Mouse (Mus musculus) limb, embryonic 10.5 days (tissue): ENCODE data around the gene Esam. TPM values are rescaled to one million over a fixed set of nuclear protein-coding genes. Genes with fewer than 3 reads are reported as not detected.

Experiments
- DNase-seq: peaks from one replicate; pipeline ENCODE4 v3.0.0-alpha.2; 2017; ENCODE audit warnings: low spot score
- H3K27ac ChIP-seq: fragments of 300-500 bp; sonication (generic); 2 replicates; pipeline ENCODE4 v1.5.1; 2016; ENCODE audit warnings: mild to moderate bottlenecking
- H3K27me3 ChIP-seq: fragments of 300-500 bp; sonication (generic); 2 replicates; pipeline ENCODE4 v1.6.1; 2016; ENCODE audit warnings: low read depth, mild to moderate bottlenecking; ENCODE audit not compliant: poor library complexity, severe bottlenecking
- H3K36me3 ChIP-seq: fragments of 300-500 bp; sonication (generic); 2 replicates; pipeline ENCODE4 v1.6.1; 2016; ENCODE audit warnings: mild to moderate bottlenecking, moderate library complexity
- H3K4me1 ChIP-seq: fragments of 300-500 bp; sonication (generic); 2 replicates; pipeline ENCODE4 v1.6.1; 2016
- H3K4me3 ChIP-seq: fragments of 300-500 bp; sonication (generic); 2 replicates; pipeline ENCODE4 v1.5.1; 2016; ENCODE audit warnings: mild to moderate bottlenecking, moderate library complexity
- H3K9me3 ChIP-seq: fragments of 300-500 bp; sonication (generic); replicated peaks from 2 replicates; pipeline ENCODE4 v1.6.1; 2016; ENCODE audit warnings: mild to moderate bottlenecking
- WGBS: fragments of 180-500 bp; shearing (Covaris S2); methylation state at CpG from one replicate; pipeline ENCODE4 v1.1.7; 2016; 5-methylcytosine and 5-hydroxymethylcytosine counted together
- polyA plus RNA-seq: library from polyadenylated mRNA; unstranded; fragments of >200 nt; fragmentation: Nextera tagmentation; extraction: Ambion mirVana; gene quantifications from 2 replicates; pipeline ENCODE4 v1.2.1, GENCODE M21; 2016

Esam gene
- polyA plus RNA-seq, 1 experiment from 2014 or later: 34.3 TPM

GRCm38 (mm10) chr9:37554279-37554678 lies 26.4 kb downstream of the Esam start:
- Histone ChIP-seq H3K27me3 (peaks cover 77% of the 10 kb centered on the region), H3K4me1 (peaks cover 26% of the 10 kb centered on the region), H3K4me3 (no peak overlapping the region), H3K9me3 (no peaks in the 10 kb centered on the region), H3K36me3 (no peaks in the 10 kb centered on the region), H3K27ac (no peak overlapping the region)
- no peak for DNase-seq
- 92% methylated on average over 1 of the region's 1 CpGs for WGBS

DNA sequence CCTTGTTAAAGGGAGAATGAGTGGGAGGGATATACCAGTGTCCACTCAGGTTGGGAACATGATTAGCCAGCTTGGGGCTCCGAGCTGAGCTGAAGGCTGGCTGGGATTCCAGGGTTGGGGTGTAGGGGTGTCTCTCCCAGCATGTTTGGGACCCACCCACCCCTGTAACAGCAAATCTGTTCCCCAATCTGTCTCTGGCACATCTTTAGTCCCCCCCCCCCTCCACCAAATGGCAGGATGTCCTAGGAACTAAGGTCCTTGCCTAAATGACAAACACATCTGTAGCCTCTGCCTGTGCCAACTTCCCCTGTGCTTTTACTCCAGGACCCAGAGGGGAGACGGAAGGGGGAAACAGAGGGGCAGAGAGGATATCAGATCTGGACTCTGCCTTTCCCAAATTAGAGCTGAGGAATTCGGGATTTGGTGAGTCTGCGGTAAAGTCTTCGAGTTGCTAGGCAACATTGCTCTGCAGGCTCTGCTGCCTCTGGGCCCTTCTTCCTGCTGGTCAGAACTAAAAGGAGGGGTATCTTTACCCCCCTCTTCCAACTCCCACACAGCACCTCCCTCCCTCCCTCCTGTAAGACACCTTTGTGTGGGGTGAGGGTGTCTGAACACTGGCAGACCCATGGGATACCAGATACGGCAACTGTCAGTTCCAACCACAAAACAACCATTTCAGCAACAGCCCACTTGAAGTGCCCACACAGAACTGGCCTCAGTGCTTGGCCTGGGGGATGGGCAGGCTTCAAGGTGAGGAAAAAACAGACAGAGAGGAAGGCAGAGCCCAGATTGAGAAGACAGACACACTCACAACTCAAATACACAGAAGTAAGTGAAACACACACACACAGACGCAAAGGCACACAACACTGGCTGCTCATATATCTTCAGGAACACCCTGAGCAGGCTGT lies 27.2 kb downstream of the Esam start, which contains the start of gene Siae:
Gene Siae, plus strand, starts transcription at position 861 of the 911 bp plus-strand sequence.
- Histone ChIP-seq H3K27me3 (peaks cover 68% of the 10 kb centered on the region), H3K36me3 (no peaks in the 10 kb centered on the region), H3K4me1 (peaks cover 26% of the 10 kb centered on the region), H3K4me3 (no peak within 1 kb of the TSS), H3K9me3 (no peaks in the 10 kb centered on the region), H3K27ac (no peak within 1 kb of the TSS)
- DNase-seq: no peak
- WGBS: 32% methylated on average over 7 of the region's 7 CpGs

DNA sequence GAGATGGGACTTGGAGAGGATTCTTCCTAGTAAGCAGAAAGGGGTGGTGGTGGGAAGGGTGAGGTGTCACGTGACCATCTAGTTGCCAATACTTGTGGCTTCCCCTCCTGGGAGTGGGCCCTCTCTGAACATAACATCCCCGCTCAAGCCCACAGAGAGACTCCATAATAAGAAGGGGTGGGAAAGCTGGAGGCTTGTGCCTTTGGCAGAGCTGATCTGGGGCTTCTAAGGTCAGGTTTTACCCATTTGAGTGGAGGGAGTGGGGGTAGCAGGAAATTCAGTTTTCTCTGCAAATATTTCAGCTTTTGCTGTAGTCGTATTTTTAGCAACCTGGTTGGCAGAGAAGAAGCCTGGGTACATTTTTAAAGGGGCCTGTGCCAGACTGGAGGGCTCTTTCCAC lies 28.5 kb downstream of the Esam start:
- Histone ChIP-seq H3K27me3 (peaks cover 56% of the 10 kb centered on the region), H3K27ac (no peak overlapping the region), H3K36me3 (no peaks in the 10 kb centered on the region), H3K9me3 (no peaks in the 10 kb centered on the region), H3K4me3 (no peak overlapping the region), H3K4me1 (peaks cover 26% of the 10 kb centered on the region)
- 76% methylated on average over 3 of the region's 3 CpGs for WGBS
- DNase-seq: no peak

DNA sequence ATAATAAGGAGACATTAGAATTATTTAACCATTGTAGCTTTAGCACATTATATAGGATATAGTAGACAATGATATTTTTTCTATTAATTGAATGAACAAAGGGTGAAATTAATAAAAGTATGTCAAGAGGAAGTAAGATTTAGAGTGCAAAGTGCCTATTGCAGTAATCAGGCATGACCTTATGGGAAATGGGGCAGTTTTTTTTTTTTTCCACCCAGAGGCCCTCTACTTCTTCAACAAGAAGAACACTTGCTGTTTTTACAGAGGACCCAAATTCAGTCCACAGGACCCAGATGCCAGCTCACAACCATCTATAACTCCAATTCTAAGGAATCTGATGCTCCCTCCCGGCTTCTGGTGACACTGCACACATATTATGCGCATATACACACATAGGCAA lies 32.7 kb downstream of the Esam start:
- 92% methylated on average over 2 of the region's 2 CpGs for WGBS
- Histone ChIP-seq H3K27me3 (peaks cover 14% of the 10 kb centered on the region; the same call in 1 of the 2 replicates), H3K9me3 (no peaks in the 10 kb centered on the region), H3K4me3 (no peak overlapping the region), H3K27ac (no peak overlapping the region), H3K36me3 (no peaks in the 10 kb centered on the region), H3K4me1 (peaks cover 1% of the 10 kb centered on the region)
- no peak for DNase-seq

- Histone ChIP-seq H3K4me3 (no peak overlapping the region), H3K4me1 (peaks cover 21% of the 10 kb centered on the region), H3K36me3 (no peaks in the 10 kb centered on the region), H3K9me3 (no peaks in the 10 kb centered on the region), H3K27ac (no peak overlapping the region), H3K27me3 (no peaks in the 10 kb centered on the region)
- WGBS: 67% methylated on average over 1 of the region's 1 CpGs
- no peak for DNase-seq
Observed at GRCm38 (mm10) chr9:37563805-37564204, 35.9 kb downstream of the Esam start.

GRCm38 (mm10) chr9:37567019-37567418 lies 39.1 kb downstream of the Esam start:
- DNase-seq: no peak

GRCm38 (mm10) chr9:37567454-37567853 lies 39.6 kb downstream of the Esam start:
- H3K27ac ChIP-seq: 0 out of 2 replicates have a peak overlapping the region, but pooled peaks have one; percentile 74
- H3K36me3 ChIP-seq: no peaks in the 10 kb centered on the region
- H3K27me3 ChIP-seq: no peaks in the 10 kb centered on the region
- peaks cover 21% of the 10 kb centered on the region for H3K4me1 ChIP-seq
- no peak for DNase-seq
- no peaks in the 10 kb centered on the region for H3K9me3 ChIP-seq
- H3K4me3 ChIP-seq: peak overlapping the region; percentile 36; the same call in 1 of the 2 replicates
- WGBS: 26% methylated on average over 5 of the region's 5 CpGs

More at GRCm38 (mm10) chr9:37567019-37567418, 39.1 kb downstream of the Esam start:
- Histone ChIP-seq H3K27me3 (no peaks in the 10 kb centered on the region), H3K36me3 (no peaks in the 10 kb centered on the region), H3K4me1 (peaks cover 21% of the 10 kb centered on the region), H3K9me3 (no peaks in the 10 kb centered on the region), H3K4me3 (no peak overlapping the region), H3K27ac (no peak overlapping the region)
- 90% methylated on average over 2 of the region's 2 CpGs for WGBS

DNA sequence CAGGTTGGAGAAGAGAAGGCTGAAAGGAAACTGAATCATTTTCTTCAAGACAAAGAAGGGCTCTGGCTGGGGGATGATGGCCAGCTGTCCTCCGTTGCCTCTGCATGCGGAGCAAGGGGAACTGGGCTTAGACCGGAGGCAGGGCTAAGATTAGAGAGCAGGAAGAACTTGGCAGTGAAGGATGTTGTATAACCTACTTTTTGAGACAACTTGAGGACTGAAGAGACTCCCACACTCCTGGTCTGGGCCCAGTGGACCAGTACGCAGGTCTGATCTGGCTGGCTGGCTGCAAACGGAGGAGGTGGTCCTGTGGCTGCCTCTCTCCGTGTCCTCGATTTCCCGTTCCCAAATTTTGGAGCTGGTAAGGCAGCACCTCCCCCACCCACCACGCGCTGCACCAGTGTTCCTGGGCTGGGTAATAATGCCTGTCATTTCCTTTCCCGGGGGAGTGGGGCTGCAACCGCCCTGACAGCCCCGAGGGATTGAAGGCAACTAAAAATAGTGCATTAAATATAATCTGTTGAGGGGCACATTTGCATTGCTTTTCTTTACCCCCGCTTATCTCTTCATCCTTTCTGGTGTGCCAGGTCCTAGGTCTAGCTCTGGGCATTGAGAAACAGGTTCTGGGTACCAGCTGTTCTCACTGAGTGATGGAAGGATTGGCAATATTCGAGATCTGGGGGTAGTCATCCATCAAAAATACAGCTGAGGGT lies 40.2 kb downstream of the Esam start:
- Histone ChIP-seq H3K4me3 (peak overlapping the region; percentile 36; the same call in 1 of the 2 replicates), H3K27me3 (no peaks in the 10 kb centered on the region), H3K36me3 (no peaks in the 10 kb centered on the region), H3K4me1 (peaks cover 27% of the 10 kb centered on the region), H3K27ac (peak overlapping the region; percentile 74), H3K9me3 (no peaks in the 10 kb centered on the region)
- 30% methylated on average over 15 of the region's 15 CpGs for WGBS
- peak; percentile 44 for DNase-seq

DNA sequence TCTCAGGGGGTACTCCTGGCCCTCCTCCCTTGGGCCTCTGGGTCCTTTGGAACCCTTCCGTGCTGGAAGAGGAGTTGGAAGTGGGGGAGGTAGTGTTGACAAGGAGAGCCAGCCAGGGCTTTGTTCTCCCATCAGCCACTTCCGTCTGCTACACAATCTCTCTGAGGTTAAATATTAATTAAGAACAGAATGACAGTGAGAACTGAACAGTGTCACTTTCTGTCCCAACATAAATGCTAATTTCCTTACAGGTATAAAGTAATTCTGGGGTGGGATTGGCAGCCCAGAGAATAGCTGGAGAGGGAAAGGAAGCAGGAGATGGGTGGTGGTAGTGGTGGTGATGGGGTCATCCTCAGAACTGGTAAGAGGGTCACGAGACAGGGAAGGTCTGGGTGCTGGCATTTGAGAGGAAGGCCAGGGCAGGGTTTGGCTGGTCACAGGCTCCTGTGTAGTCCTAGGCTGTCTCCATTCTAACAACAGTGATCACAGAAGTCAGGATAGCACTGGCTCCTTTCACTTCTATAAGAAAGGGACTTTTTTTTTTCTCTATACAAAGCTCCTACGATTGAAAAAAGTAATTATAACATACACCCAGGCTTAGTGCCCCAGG lies 40.8 kb downstream of the Esam start:
- WGBS: 49% methylated on average over 4 of the region's 4 CpGs
- peak overlapping the region; percentile 74 for H3K27ac ChIP-seq

DNA sequence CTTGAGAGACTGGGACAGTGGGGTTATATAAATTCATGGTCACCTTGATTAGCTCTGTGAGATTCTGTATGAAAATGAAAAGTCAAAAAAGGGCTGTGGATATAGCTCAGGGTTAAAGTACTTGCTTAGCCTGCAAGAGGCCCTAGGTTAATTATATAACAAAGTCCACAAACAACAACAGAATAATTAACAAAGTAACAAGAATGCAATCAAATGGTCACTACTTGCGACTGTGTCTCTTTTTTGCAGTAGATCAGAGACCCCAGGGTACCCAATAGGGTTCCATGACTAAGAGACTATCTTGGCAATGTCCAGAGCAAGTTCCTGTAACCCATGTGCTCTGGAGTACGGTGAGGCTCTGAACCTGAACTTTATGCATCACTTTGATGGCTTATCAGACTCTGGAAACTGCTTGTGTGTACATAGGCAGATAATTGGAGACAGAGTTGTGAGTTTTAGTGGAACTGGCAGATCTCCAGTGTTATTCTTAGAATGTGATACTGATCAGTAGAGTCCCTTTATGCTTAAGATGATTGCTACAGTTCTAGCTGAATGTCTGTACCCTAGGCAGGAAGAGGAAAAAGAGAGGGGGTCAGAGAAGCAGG lies 41.5 kb downstream of the Esam start:
- no peak overlapping the region for H3K27ac ChIP-seq
- no peak overlapping the region for H3K4me3 ChIP-seq
- 84% methylated on average over 2 of the region's 2 CpGs for WGBS
- peaks cover 32% of the 10 kb centered on the region for H3K4me1 ChIP-seq
- no peaks in the 10 kb centered on the region for H3K27me3 ChIP-seq
- H3K9me3 ChIP-seq: no peaks in the 10 kb centered on the region
- DNase-seq: no peak
- H3K36me3 ChIP-seq: no peaks in the 10 kb centered on the region

More for the DNA sequence above, 40.8 kb downstream of the Esam start:
- DNase-seq: no peak
- Histone ChIP-seq H3K36me3 (no peaks in the 10 kb centered on the region), H3K27me3 (no peaks in the 10 kb centered on the region), H3K9me3 (no peaks in the 10 kb centered on the region), H3K4me1 (peaks cover 32% of the 10 kb centered on the region), H3K4me3 (no peak overlapping the region)

DNA sequence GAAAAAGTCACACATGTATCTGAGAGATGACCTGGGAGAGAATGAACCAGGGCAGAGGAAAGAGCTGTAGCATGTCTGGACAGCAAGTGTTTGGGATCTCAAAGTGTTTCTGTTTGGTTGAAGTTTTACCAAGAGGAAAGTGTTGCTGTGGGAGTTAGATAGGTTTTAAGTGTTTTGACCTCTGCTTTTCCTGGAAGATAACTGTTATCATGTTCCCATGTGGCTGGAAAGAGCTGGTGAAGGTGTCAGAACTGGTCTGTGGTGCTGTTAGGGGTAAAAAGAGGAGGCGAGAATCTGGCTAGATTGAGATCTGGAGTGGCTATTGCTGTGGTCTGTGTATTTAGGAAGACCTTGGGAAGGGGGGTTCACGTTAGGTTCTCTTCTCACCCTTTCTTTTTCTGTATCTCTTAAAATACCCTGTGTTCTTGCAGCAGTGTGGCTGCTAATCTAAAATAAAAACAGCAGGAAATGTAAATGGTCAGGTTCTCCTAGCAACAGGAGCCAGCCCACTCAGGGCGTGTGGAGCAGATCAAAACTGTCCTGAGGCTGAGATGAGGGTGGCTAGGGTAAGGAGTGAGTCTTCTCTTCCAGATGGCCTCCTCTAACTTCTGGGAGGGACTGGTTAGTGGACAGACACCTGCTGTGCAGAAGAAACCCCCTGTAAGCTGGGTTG lies 44.5 kb downstream of the Esam start:
- no peaks in the 10 kb centered on the region for H3K9me3 ChIP-seq
- H3K27me3 ChIP-seq: no peaks in the 10 kb centered on the region
- H3K36me3 ChIP-seq: no peaks in the 10 kb centered on the region
- no peak overlapping the region for H3K4me3 ChIP-seq
- peaks cover 37% of the 10 kb centered on the region for H3K4me1 ChIP-seq
- no peak overlapping the region for H3K27ac ChIP-seq
- no peak for DNase-seq
- WGBS: 60% methylated on average over 3 of the region's 3 CpGs

- Histone ChIP-seq H3K9me3 (no peaks in the 10 kb centered on the region), H3K27me3 (no peaks in the 10 kb centered on the region), H3K36me3 (no peaks in the 10 kb centered on the region), H3K4me1 (peaks cover 22% of the 10 kb centered on the region), H3K27ac (peak overlapping the region; percentile 65), H3K4me3 (peak overlapping the region; percentile 26)
- peak; percentile 51 for DNase-seq
- 25% methylated on average over 14 of the region's 14 CpGs for WGBS
Observed at GRCm38 (mm10) chr9:37576436-37576930, 48.6 kb downstream of the Esam start.
